Mouse (Mus musculus) hindbrain, embryonic 16.5 days (tissue): ENCODE results near the gene Adora1. TPM values are rescaled to one million over a fixed set of nuclear protein-coding genes. Genes with fewer than 3 reads are reported as not detected.
"Not testable (repeated sequence)": the region's sequence is repeated elsewhere in the genome, so short reads cannot be mapped to it uniquely, and the experiment has no call there.

Experiments used
- ATAC-seq: fragments of 200-750 bp; cut with Nextera tagmentation; 2 replicates; pipeline ENCODE4 v1.8.0; 2017; ENCODE audit warnings: moderate TSS enrichment, moderate library complexity
- H3K27ac ChIP-seq: fragments of 300-500 bp; sonication (generic); 2 replicates; pipeline ENCODE4 v1.5.1; 2014; ENCODE audit warnings: low read depth, mild to moderate bottlenecking, control low read depth, low read length, moderate library complexity
- H3K27me3 ChIP-seq: fragments of 300-500 bp; sonication (generic); replicated peaks from 2 replicates; pipeline ENCODE4 v1.6.1; 2014; ENCODE audit warnings: low read length; ENCODE audit not compliant: control insufficient read depth, insufficient read depth
- H3K36me3 ChIP-seq: fragments of 300-500 bp; sonication (generic); 2 replicates; pipeline ENCODE4 v1.6.1; 2014; ENCODE audit warnings: mild to moderate bottlenecking, low read length, moderate library complexity, mixed read lengths; ENCODE audit not compliant: control insufficient read depth, insufficient read depth
- H3K4me1 ChIP-seq: fragments of 300-500 bp; sonication (generic); 2 replicates; pipeline ENCODE4 v1.6.1; 2014; ENCODE audit warnings: low read depth, low read length; ENCODE audit not compliant: control insufficient read depth, insufficient read depth
- H3K4me2 ChIP-seq: fragments of 300-500 bp; sonication (generic); 2 replicates; pipeline ENCODE4 v1.6.1; 2014; ENCODE audit warnings: mild to moderate bottlenecking, low read length, control low read depth, moderate library complexity
- H3K4me3 ChIP-seq: fragments of 300-500 bp; sonication (generic); 2 replicates; pipeline ENCODE4 v1.5.1; 2014; ENCODE audit warnings: mild to moderate bottlenecking, low read length, control low read depth, moderate library complexity
- H3K9ac ChIP-seq: fragments of 300-500 bp; sonication (generic); 2 replicates; pipeline ENCODE4 v1.6.1; 2014; ENCODE audit warnings: low read depth, mild to moderate bottlenecking, control low read depth, low read length, moderate library complexity
- H3K9me3 ChIP-seq: fragments of 300-500 bp; sonication (generic); 2 replicates; pipeline ENCODE4 v1.6.1; 2014; ENCODE audit warnings: mild to moderate bottlenecking, low read length, moderate library complexity; ENCODE audit not compliant: control insufficient read depth
- WGBS: fragments of 180-500 bp; shearing (Covaris S2); extraction: QIAGEN DNeasy Blood & Tissue Kit; methylation state at CpG from one replicate; pipeline ENCODE4 v1.1.7; 2014; 5-methylcytosine and 5-hydroxymethylcytosine counted together
- polyA plus RNA-seq: library from polyadenylated mRNA; unstranded; fragments of >200 nt; fragmentation: Nextera tagmentation; extraction: Ambion mirVana; gene quantifications from 2 replicates; pipeline ENCODE4 v1.2.1, GENCODE M21; 2015

Gene Adora1
- polyA plus RNA-seq, 1 experiment from 2014 or later: 35.9 TPM

GRCm38 (mm10) chr1:134273493-134274395 lies 38.5 kb upstream of the Adora1 start:
- 39% methylated on average over 9 of the region's 9 CpGs for WGBS
- Histone ChIP-seq H3K27ac (peak overlapping the region; percentile 69), H3K9me3 (no peaks in the 10 kb centered on the region), H3K27me3 (no peaks in the 10 kb centered on the region), H3K4me1 (peaks cover 10% of the 10 kb centered on the region), H3K9ac (no peak overlapping the region), H3K36me3 (no peaks in the 10 kb centered on the region), H3K4me3 (no peak overlapping the region), H3K4me2 (no peak overlapping the region)
- peak; percentile 76 for ATAC-seq

GRCm38 (mm10) chr1:134272754-134273250 lies 37.6 kb upstream of the Adora1 start:
- no peak overlapping the region; the same call in 1 of the 2 replicates for H3K27ac ChIP-seq
- H3K9me3 ChIP-seq: no peaks in the 10 kb centered on the region
- WGBS: 66% methylated on average over 5 of the region's 5 CpGs
- H3K9ac ChIP-seq: no peak overlapping the region
- ATAC-seq: no peak
- no peaks in the 10 kb centered on the region for H3K27me3 ChIP-seq
- H3K4me1 ChIP-seq: peaks cover 10% of the 10 kb centered on the region
- no peak overlapping the region for H3K4me2 ChIP-seq
- no peak overlapping the region for H3K4me3 ChIP-seq
- H3K36me3 ChIP-seq: no peaks in the 10 kb centered on the region

- no peak for ATAC-seq
- Histone ChIP-seq H3K9me3 (no peaks in the 10 kb centered on the region), H3K4me2 (no peak overlapping the region), H3K27ac (no peak overlapping the region), H3K4me3 (no peak overlapping the region), H3K9ac (no peak overlapping the region), H3K36me3 (no peaks in the 10 kb centered on the region), H3K4me1 (peaks cover 13% of the 10 kb centered on the region), H3K27me3 (no peaks in the 10 kb centered on the region)
- WGBS: 67% methylated on average over 7 of the region's 7 CpGs
These were observed 34.8 kb upstream of the Adora1 start for GRCm38 (mm10) chr1:134270026-134270425.

- H3K4me2 ChIP-seq: no peak overlapping the region
- H3K9ac ChIP-seq: no peak overlapping the region
- WGBS: 6% methylated on average over 2 of the region's 2 CpGs
- H3K36me3 ChIP-seq: no peaks in the 10 kb centered on the region
- no peaks in the 10 kb centered on the region for H3K27me3 ChIP-seq
- peaks cover 3% of the 10 kb centered on the region for H3K4me1 ChIP-seq
- peak; percentile 90 for ATAC-seq
- no peak overlapping the region for H3K4me3 ChIP-seq
- 0 out of 2 replicates have a peak overlapping the region, but pooled peaks have one; percentile 12 for H3K27ac ChIP-seq
- 0 out of 2 replicates have a peak, but pooled peaks cover 2% of the 10 kb centered on the region for H3K9me3 ChIP-seq
These were observed 30.6 kb upstream of the Adora1 start for GRCm38 (mm10) chr1:134265797-134266196.

GRCm38 (mm10) chr1:134264341-134264740 lies 29.1 kb upstream of the Adora1 start:
- Histone ChIP-seq H3K4me3 (no peak overlapping the region), H3K27ac (no peak overlapping the region), H3K4me1 (peaks cover 3% of the 10 kb centered on the region), H3K9me3 (0 out of 2 replicates have a peak, but pooled peaks cover 8% of the 10 kb centered on the region), H3K9ac (no peak overlapping the region), H3K4me2 (no peak overlapping the region), H3K27me3 (no peaks in the 10 kb centered on the region), H3K36me3 (no peaks in the 10 kb centered on the region)
- no peak for ATAC-seq
- WGBS: 95% methylated on average over 6 of the region's 6 CpGs

- H3K4me3 ChIP-seq, H3K36me3 ChIP-seq, H3K27me3 ChIP-seq, H3K27ac ChIP-seq, H3K4me2 ChIP-seq, H3K4me1 ChIP-seq, H3K9ac ChIP-seq, ATAC-seq, H3K9me3 ChIP-seq: not testable (repeated sequence)
- 69% methylated on average over 1 of the region's 1 CpGs for WGBS
These were observed 14.4 kb upstream of the Adora1 start for GRCm38 (mm10) chr1:134249681-134250080.

GRCm38 (mm10) chr1:134246590-134246989 lies 11.4 kb upstream of the Adora1 start:
- no peak for ATAC-seq
- no peak overlapping the region for H3K4me2 ChIP-seq
- H3K9ac ChIP-seq: no peak overlapping the region
- 54% methylated on average over 4 of the region's 4 CpGs for WGBS
- H3K4me1 ChIP-seq: peaks cover 6% of the 10 kb centered on the region
- H3K36me3 ChIP-seq: no peaks in the 10 kb centered on the region
- no peaks in the 10 kb centered on the region for H3K9me3 ChIP-seq
- no peak overlapping the region for H3K4me3 ChIP-seq
- H3K27ac ChIP-seq: 0 out of 2 replicates have a peak overlapping the region, but pooled peaks have one; percentile 20
- no peaks in the 10 kb centered on the region for H3K27me3 ChIP-seq

- 68% methylated on average over 14 of the region's 14 CpGs for WGBS
- Histone ChIP-seq H3K9me3 (no peaks in the 10 kb centered on the region), H3K27ac (no peak overlapping the region), H3K4me3 (no peak overlapping the region), H3K4me2 (no peak overlapping the region), H3K27me3 (no peaks in the 10 kb centered on the region), H3K4me1 (peaks cover 6% of the 10 kb centered on the region), H3K9ac (no peak overlapping the region), H3K36me3 (no peaks in the 10 kb centered on the region)
- ATAC-seq: 0 out of 2 replicates have a peak, but pooled peaks have one; percentile 12
These were observed 9.9 kb upstream of the Adora1 start for GRCm38 (mm10) chr1:134245004-134245717.
